Mouse (Mus musculus) C2C12 (cell line): ENCODE measurements around the gene Lsg1.

Source experiments
- CTCF ChIP-seq: IDR thresholded peaks from one replicate; pipeline ENCODE4 v1.5.1; 2011; ENCODE audit not compliant: control insufficient read depth, insufficient read depth, insufficient read length
- FOSL1 ChIP-seq: IDR thresholded peaks from one replicate; pipeline ENCODE4 v1.8.0; 2011; ENCODE audit warnings: mild to moderate bottlenecking, low read length; ENCODE audit not compliant: poor library complexity, insufficient read depth, severe bottlenecking
- MYOD1 ChIP-seq: IDR thresholded peaks from one replicate; pipeline ENCODE4 v1.6.1; 2011; ENCODE audit warnings: low read depth; ENCODE audit not compliant: control insufficient read depth, insufficient read length
- USF1 ChIP-seq: IDR thresholded peaks from one replicate; pipeline ENCODE4 v1.6.1; 2011; ENCODE audit warnings: low read depth, mild to moderate bottlenecking, control low read depth, moderate library complexity

DNA sequence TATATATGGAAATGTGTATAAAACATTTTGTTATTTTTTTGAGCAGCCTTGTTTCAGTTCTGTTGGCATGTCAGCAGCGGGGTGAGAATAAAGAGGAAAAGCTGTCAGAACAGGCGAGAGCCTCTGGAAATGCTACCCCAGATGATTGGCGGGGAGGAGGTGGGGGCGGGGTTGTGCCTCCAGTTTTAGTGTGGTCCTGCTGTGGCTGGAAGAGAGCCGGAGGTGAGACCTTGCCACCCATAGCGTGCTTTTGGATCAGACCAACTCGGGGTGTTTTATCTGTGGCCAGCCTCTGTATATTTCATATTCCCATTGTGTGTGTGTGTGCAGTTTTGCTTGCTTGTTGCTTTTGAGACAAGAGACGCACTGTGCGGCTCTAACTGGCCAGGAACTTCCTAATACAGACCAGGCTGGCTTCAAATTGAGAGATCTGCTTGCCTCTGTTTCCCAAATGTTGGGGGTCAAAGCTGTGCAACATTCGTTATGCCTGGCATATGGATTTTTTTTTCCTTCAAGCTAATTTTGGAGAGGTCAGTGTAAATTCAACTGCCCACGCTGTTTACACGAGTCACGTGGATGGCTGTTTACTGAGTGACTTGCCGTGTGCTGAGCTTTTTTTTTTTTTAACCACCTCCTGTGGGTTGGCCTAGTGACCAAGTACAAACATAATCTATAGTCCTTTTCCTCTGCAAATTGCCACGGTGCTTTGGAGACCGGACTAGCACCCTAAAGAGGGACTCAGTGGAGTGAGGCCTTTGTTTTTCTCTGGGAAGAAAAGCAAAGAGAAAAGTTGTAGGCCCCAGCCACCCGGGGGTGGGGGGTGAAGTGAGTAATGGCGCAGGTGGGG, 15.5 kb upstream of the Lsg1 start:
- TF ChIP-seq CTCF (no peak), MYOD1 (no peak), USF1 (no peak), FOSL1 (no peak)
